Mouse (Mus musculus): ENCODE results near the gene Rbm17. TPM values are rescaled to one million over a fixed set of nuclear protein-coding genes. Genes with fewer than 3 reads are reported as not detected.
"Not testable (repeated sequence)": the region's sequence is repeated elsewhere in the genome, so short reads cannot be mapped to it uniquely, and the experiment has no call there.

The Rbm17 gene
- polyA plus RNA-seq, 1 experiment from 2014 or later = 130 TPM

GRCm38 (mm10) chr2:11635471-11636137 is 31.7 kb upstream of the Rbm17 start:
- H3K36me3 ChIP-seq (ENCODE audit: control insufficient read depth, insufficient read depth, low read length) = no peaks in the 10 kb centered on the region
- no peak for ATAC-seq (ENCODE audit: low read depth)
- no peak overlapping the region for H3K4me3 ChIP-seq (ENCODE audit: low read length)
- H3K27me3 ChIP-seq (ENCODE audit: control insufficient read depth, insufficient read depth, low read depth, low read length) = no peaks in the 10 kb centered on the region
- no peak overlapping the region for H3K9ac ChIP-seq (ENCODE audit: low read length)
- H3K4me2 ChIP-seq (ENCODE audit: low read depth, low read length) = no peak overlapping the region
- no peaks in the 10 kb centered on the region for H3K9me3 ChIP-seq (ENCODE audit: control insufficient read depth, low read length)
- no peak overlapping the region for H3K27ac ChIP-seq (ENCODE audit: low read length)
- 87% methylated on average over 5 of the region's 5 CpGs for WGBS
- no peaks in the 10 kb centered on the region for H3K4me1 ChIP-seq (replicated peaks; ENCODE audit: control insufficient read depth, insufficient read depth, low read length)

- no peak overlapping the region for H3K9ac ChIP-seq (ENCODE audit: low read length)
- H3K4me1 ChIP-seq (replicated peaks; ENCODE audit: control insufficient read depth, insufficient read depth, low read length) = no peaks in the 10 kb centered on the region
- no peak overlapping the region for H3K4me3 ChIP-seq (ENCODE audit: low read length)
- 78% methylated on average over 6 of the region's 6 CpGs for WGBS
- H3K27me3 ChIP-seq (ENCODE audit: control insufficient read depth, insufficient read depth, low read depth, low read length) = no peaks in the 10 kb centered on the region
- H3K9me3 ChIP-seq (ENCODE audit: control insufficient read depth, low read length) = no peaks in the 10 kb centered on the region
- H3K4me2 ChIP-seq (ENCODE audit: low read depth, low read length) = no peak overlapping the region
- no peaks in the 10 kb centered on the region for H3K36me3 ChIP-seq (ENCODE audit: control insufficient read depth, insufficient read depth, low read length)
- ATAC-seq (ENCODE audit: low read depth) = no peak
- H3K27ac ChIP-seq (ENCODE audit: low read length) = no peak overlapping the region
Observed at GRCm38 (mm10) chr2:11635035-11635434, 31.1 kb upstream of the Rbm17 start.

GRCm38 (mm10) chr2:11625890-11626289 is 21.9 kb upstream of the Rbm17 start, which contains the start of gene Gm17490:
Gene Gm17490, minus strand, starts transcription at chr2:11626264.
- 86% methylated on average over 5 of the region's 5 CpGs for WGBS
- no peak for ATAC-seq (ENCODE audit: low read depth)
- Histone ChIP-seq H3K9me3 (ENCODE audit: control insufficient read depth, low read length) (no peaks in the 10 kb centered on the region), H3K4me2 (ENCODE audit: low read depth, low read length) (no peak within 1 kb of the TSS), H3K27me3 (ENCODE audit: control insufficient read depth, insufficient read depth, low read depth, low read length) (no peaks in the 10 kb centered on the region), H3K4me3 (ENCODE audit: low read length) (no peak within 1 kb of the TSS), H3K27ac (ENCODE audit: low read length) (no peak within 1 kb of the TSS), H3K36me3 (ENCODE audit: control insufficient read depth, insufficient read depth, low read length) (no peaks in the 10 kb centered on the region), H3K9ac (ENCODE audit: low read length) (no peak within 1 kb of the TSS), H3K4me1 (replicated peaks; ENCODE audit: control insufficient read depth, insufficient read depth, low read length) (no peaks in the 10 kb centered on the region)

- no peaks in the 10 kb centered on the region for H3K4me1 ChIP-seq (replicated peaks; ENCODE audit: control insufficient read depth, insufficient read depth, low read length)
- H3K4me2 ChIP-seq (ENCODE audit: low read depth, low read length) = no peak overlapping the region
- 84% methylated on average over 2 of the region's 2 CpGs for WGBS
- H3K9me3 ChIP-seq (ENCODE audit: control insufficient read depth, low read length) = no peaks in the 10 kb centered on the region
- ATAC-seq (ENCODE audit: low read depth) = no peak
- H3K9ac ChIP-seq (ENCODE audit: low read length) = no peak overlapping the region
- H3K27ac ChIP-seq (ENCODE audit: low read length) = no peak overlapping the region
- no peak overlapping the region for H3K4me3 ChIP-seq (ENCODE audit: low read length)
- H3K27me3 ChIP-seq (ENCODE audit: control insufficient read depth, insufficient read depth, low read depth, low read length) = no peaks in the 10 kb centered on the region
- no peaks in the 10 kb centered on the region for H3K36me3 ChIP-seq (ENCODE audit: control insufficient read depth, insufficient read depth, low read length)
Observed at GRCm38 (mm10) chr2:11623726-11624125, 19.8 kb upstream of the Rbm17 start.

GRCm38 (mm10) chr2:11623173-11623572 is 19.2 kb upstream of the Rbm17 start:
- Histone ChIP-seq H3K36me3 (ENCODE audit: control insufficient read depth, insufficient read depth, low read length) (no peaks in the 10 kb centered on the region), H3K4me3 (ENCODE audit: low read length) (no peak overlapping the region), H3K4me2 (ENCODE audit: low read depth, low read length) (no peak overlapping the region), H3K9me3 (ENCODE audit: control insufficient read depth, low read length) (no peaks in the 10 kb centered on the region), H3K9ac (ENCODE audit: low read length) (no peak overlapping the region), H3K4me1 (replicated peaks; ENCODE audit: control insufficient read depth, insufficient read depth, low read length) (no peaks in the 10 kb centered on the region), H3K27ac (ENCODE audit: low read length) (no peak overlapping the region), H3K27me3 (ENCODE audit: control insufficient read depth, insufficient read depth, low read depth, low read length) (no peaks in the 10 kb centered on the region)
- no peak for ATAC-seq (ENCODE audit: low read depth)
- WGBS = 89% methylated on average over 8 of the region's 8 CpGs

GRCm38 (mm10) chr2:11619598-11619997 is 15.6 kb upstream of the Rbm17 start:
- Histone ChIP-seq H3K27me3 (ENCODE audit: control insufficient read depth, insufficient read depth, low read depth, low read length) (no peaks in the 10 kb centered on the region), H3K36me3 (ENCODE audit: control insufficient read depth, insufficient read depth, low read length) (no peaks in the 10 kb centered on the region), H3K9ac (ENCODE audit: low read length) (no peak overlapping the region), H3K4me3 (ENCODE audit: low read length) (no peak overlapping the region), H3K9me3 (ENCODE audit: control insufficient read depth, low read length) (no peaks in the 10 kb centered on the region), H3K27ac (ENCODE audit: low read length) (no peak overlapping the region), H3K4me2 (ENCODE audit: low read depth, low read length) (no peak overlapping the region), H3K4me1 (replicated peaks; ENCODE audit: control insufficient read depth, insufficient read depth, low read length) (no peaks in the 10 kb centered on the region)
- WGBS = 75% methylated on average over 2 of the region's 2 CpGs
- ATAC-seq (ENCODE audit: low read depth) = no peak

- H3K9me3 ChIP-seq (ENCODE audit: control insufficient read depth, low read length) = no peaks in the 10 kb centered on the region
- no peak overlapping the region for H3K27ac ChIP-seq (ENCODE audit: low read length)
- H3K9ac ChIP-seq (ENCODE audit: low read length) = no peak overlapping the region
- H3K4me2 ChIP-seq (ENCODE audit: low read depth, low read length) = no peak overlapping the region
- no peaks in the 10 kb centered on the region for H3K4me1 ChIP-seq (replicated peaks; ENCODE audit: control insufficient read depth, insufficient read depth, low read length)
- WGBS = 81% methylated on average over 9 of the region's 9 CpGs
- H3K36me3 ChIP-seq (ENCODE audit: control insufficient read depth, insufficient read depth, low read length) = no peaks in the 10 kb centered on the region
- H3K27me3 ChIP-seq (ENCODE audit: control insufficient read depth, insufficient read depth, low read depth, low read length) = no peaks in the 10 kb centered on the region
- H3K4me3 ChIP-seq (ENCODE audit: low read length) = no peak overlapping the region
- ATAC-seq (ENCODE audit: low read depth) = no peak
Observed at GRCm38 (mm10) chr2:11616846-11617245, 12.9 kb upstream of the Rbm17 start.

- not testable (repeated sequence) for H3K9me3 ChIP-seq (ENCODE audit: control insufficient read depth, low read length); H3K4me2 ChIP-seq (ENCODE audit: low read depth, low read length); H3K36me3 ChIP-seq (ENCODE audit: control insufficient read depth, insufficient read depth, low read length); H3K27ac ChIP-seq (ENCODE audit: low read length); ATAC-seq (ENCODE audit: low read depth); H3K9ac ChIP-seq (ENCODE audit: low read length); H3K4me3 ChIP-seq (ENCODE audit: low read length); H3K4me1 ChIP-seq (replicated peaks; ENCODE audit: control insufficient read depth, insufficient read depth, low read length); H3K27me3 ChIP-seq (ENCODE audit: control insufficient read depth, insufficient read depth, low read depth, low read length)
- WGBS = 84% methylated on average over 6 of the region's 6 CpGs
Observed at GRCm38 (mm10) chr2:11612939-11613338, 9.0 kb upstream of the Rbm17 start.

- not testable (repeated sequence) for H3K4me3 ChIP-seq (ENCODE audit: low read length); H3K4me1 ChIP-seq (replicated peaks; ENCODE audit: control insufficient read depth, insufficient read depth, low read length); H3K9ac ChIP-seq (ENCODE audit: low read length); ATAC-seq (ENCODE audit: low read depth); H3K27ac ChIP-seq (ENCODE audit: low read length); H3K36me3 ChIP-seq (ENCODE audit: control insufficient read depth, insufficient read depth, low read length); H3K9me3 ChIP-seq (ENCODE audit: control insufficient read depth, low read length); H3K4me2 ChIP-seq (ENCODE audit: low read depth, low read length); H3K27me3 ChIP-seq (ENCODE audit: control insufficient read depth, insufficient read depth, low read depth, low read length)
- 69% methylated on average over 4 of the region's 4 CpGs for WGBS
Observed at GRCm38 (mm10) chr2:11606718-11607117, 2.8 kb upstream of the Rbm17 start.

- no peak overlapping the region for H3K9ac ChIP-seq (ENCODE audit: low read length)
- no peak overlapping the region for H3K4me2 ChIP-seq (ENCODE audit: low read depth, low read length)
- peaks cover 7% of the 10 kb centered on the region for H3K4me1 ChIP-seq (replicated peaks; ENCODE audit: control insufficient read depth, insufficient read depth, low read length)
- no peak for ATAC-seq (ENCODE audit: low read depth)
- no peak overlapping the region for H3K4me3 ChIP-seq (ENCODE audit: low read length)
- no peak overlapping the region for H3K27ac ChIP-seq (ENCODE audit: low read length)
- no peaks in the 10 kb centered on the region for H3K9me3 ChIP-seq (ENCODE audit: control insufficient read depth, low read length)
- 0 out of 2 replicates have a peak, but pooled peaks cover under 1% of the 10 kb centered on the region for H3K36me3 ChIP-seq (ENCODE audit: control insufficient read depth, insufficient read depth, low read length)
- H3K27me3 ChIP-seq (ENCODE audit: control insufficient read depth, insufficient read depth, low read depth, low read length) = no peaks in the 10 kb centered on the region
Observed at GRCm38 (mm10) chr2:11604911-11605310, 958 bp upstream of the Rbm17 start.

Data from lung, embryonic 16.5 days (tissue).